Mouse (Mus musculus) kidney, embryonic 16.5 days (tissue): ENCODE data around the gene Tbc1d16. TPM values are rescaled to one million over a fixed set of nuclear protein-coding genes. Genes with fewer than 3 reads are reported as not detected.
"Not testable (repeated sequence)": the region's sequence is repeated elsewhere in the genome, so short reads cannot be mapped to it uniquely, and the experiment has no call there.

Experiments used
- ATAC-seq: fragments of 200-750 bp; cut with Nextera tagmentation; 2 replicates; pipeline ENCODE4 v1.8.0; 2017; ENCODE audit warnings: moderate TSS enrichment; ENCODE audit not compliant: low FRiP score, low TSS enrichment
- H3K27ac ChIP-seq: fragments of 300-500 bp; sonication (generic); 2 replicates; pipeline ENCODE4 v1.5.1; 2014; ENCODE audit warnings: low read length
- H3K27me3 ChIP-seq: fragments of 300-500 bp; sonication (generic); 2 replicates; pipeline ENCODE4 v1.6.1; 2014; ENCODE audit warnings: low read length, control low read depth, mixed read lengths; ENCODE audit not compliant: insufficient read depth
- H3K36me3 ChIP-seq: fragments of 300-500 bp; sonication (generic); 2 replicates; pipeline ENCODE4 v1.6.1; 2014; ENCODE audit warnings: low read length, control low read depth, mixed read lengths; ENCODE audit not compliant: insufficient read depth
- H3K4me1 ChIP-seq: fragments of 300-500 bp; sonication (generic); 2 replicates; pipeline ENCODE4 v1.6.1; 2014; ENCODE audit warnings: low read length, control low read depth, mixed read lengths; ENCODE audit not compliant: insufficient read depth
- H3K4me2 ChIP-seq: fragments of 300-500 bp; sonication (generic); replicated peaks from 2 replicates; pipeline ENCODE4 v1.6.1; 2014; ENCODE audit warnings: low read depth, low read length
- H3K4me3 ChIP-seq: fragments of 300-500 bp; sonication (generic); 2 replicates; pipeline ENCODE4 v1.5.1; 2014; ENCODE audit warnings: mild to moderate bottlenecking, low read length
- H3K9ac ChIP-seq: fragments of 300-500 bp; sonication (generic); replicated peaks from 2 replicates; pipeline ENCODE4 v1.6.1; 2014; ENCODE audit warnings: low read length
- H3K9me3 ChIP-seq: fragments of 300-500 bp; sonication (generic); 2 replicates; pipeline ENCODE4 v1.6.1; 2016; ENCODE audit warnings: low read length, control low read depth
- WGBS: fragments of 180-500 bp; shearing (Covaris S2); extraction: QIAGEN DNeasy Blood & Tissue Kit; methylation state at CpG from one replicate; pipeline ENCODE4 v1.1.7; 2014; 5-methylcytosine and 5-hydroxymethylcytosine counted together
- polyA plus RNA-seq: library from polyadenylated mRNA; unstranded; fragments of >200 nt; fragmentation: Nextera tagmentation; extraction: Ambion mirVana; gene quantifications from 2 replicates; pipeline ENCODE4 v1.2.1, GENCODE M21; 2015

The Tbc1d16 gene
- polyA plus RNA-seq, 1 experiment from 2014 or later: 12.3 TPM

DNA sequence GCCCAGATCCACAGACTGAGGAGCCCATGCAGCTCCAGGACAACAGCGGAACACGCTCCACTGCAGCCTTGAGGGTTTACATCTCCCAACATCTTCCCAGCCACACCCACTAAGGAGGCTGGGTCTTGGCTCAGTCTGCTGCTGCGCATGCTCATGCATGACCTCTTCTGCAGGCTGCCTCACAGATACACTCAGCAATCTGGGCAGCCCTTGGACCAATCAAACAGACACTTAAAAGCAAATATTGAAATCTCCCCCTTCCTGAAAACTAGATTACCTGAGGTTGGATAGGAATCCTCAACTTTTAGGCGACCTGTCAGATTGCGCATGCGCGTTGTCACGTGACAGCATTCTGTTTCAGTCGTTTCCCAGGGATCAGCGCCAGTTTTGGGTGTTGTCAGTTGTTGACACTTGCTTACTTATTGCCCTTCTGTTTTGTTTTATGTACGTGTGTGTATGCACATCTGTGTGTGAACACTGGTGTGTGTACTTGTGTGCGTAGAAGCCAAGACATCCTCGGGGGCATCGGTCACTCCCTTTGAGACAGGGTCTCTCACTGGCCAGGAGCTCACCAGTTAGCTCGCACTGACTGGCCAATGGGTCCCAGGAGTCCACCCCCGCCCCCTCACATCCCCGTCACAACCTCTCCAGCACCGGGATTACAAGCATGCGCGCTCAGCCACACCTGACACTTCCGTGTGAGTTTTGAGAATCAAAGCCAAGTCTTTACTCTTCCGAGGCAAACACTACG lies 30.4 kb upstream of the Tbc1d16 start:
- Histone ChIP-seq H3K27ac (peak overlapping the region; percentile 7; the same call in 1 of the 2 replicates), H3K36me3 (no peaks in the 10 kb centered on the region), H3K27me3 (no peaks in the 10 kb centered on the region), H3K4me3 (peak overlapping the region; percentile 20), H3K4me2 (peak overlapping the region; percentile 41), H3K4me1 (peaks cover 27% of the 10 kb centered on the region), H3K9me3 (no peaks in the 10 kb centered on the region), H3K9ac (peak overlapping the region; percentile 3; the same call in 1 of the 2 replicates)
- WGBS: 56% methylated on average over 23 of the region's 23 CpGs
- ATAC-seq: peak; percentile 78

DNA sequence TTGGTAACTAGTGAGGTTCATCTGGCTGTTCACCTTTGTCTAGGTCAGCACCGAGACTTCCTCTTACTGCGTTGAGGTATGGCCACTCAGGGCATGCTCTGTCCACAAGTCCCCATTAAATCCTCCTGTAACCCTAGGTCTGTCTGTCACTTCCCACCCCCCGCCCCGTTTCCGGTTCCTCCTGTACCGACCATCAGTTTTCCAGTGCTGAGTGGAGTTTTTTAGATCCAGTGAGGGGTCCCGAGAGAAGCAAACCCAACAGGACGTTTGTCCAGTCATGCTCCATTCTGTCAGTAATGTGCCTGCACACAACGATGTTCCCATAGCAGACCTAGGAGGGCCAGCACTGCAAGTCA lies 29.9 kb upstream of the Tbc1d16 start:
- peak overlapping the region; percentile 41 for H3K4me2 ChIP-seq
- peaks cover 30% of the 10 kb centered on the region for H3K4me1 ChIP-seq
- 49% methylated on average over 9 of the region's 9 CpGs for WGBS
- H3K27ac ChIP-seq: peak overlapping the region; percentile 7; the same call in 1 of the 2 replicates
- H3K9ac ChIP-seq: peak overlapping the region; percentile 3; the same call in 1 of the 2 replicates
- no peaks in the 10 kb centered on the region for H3K9me3 ChIP-seq
- H3K27me3 ChIP-seq: no peaks in the 10 kb centered on the region
- H3K36me3 ChIP-seq: no peaks in the 10 kb centered on the region
- peak overlapping the region; percentile 20 for H3K4me3 ChIP-seq
- peak; percentile 1; the same call in 1 of the 2 replicates for ATAC-seq

DNA sequence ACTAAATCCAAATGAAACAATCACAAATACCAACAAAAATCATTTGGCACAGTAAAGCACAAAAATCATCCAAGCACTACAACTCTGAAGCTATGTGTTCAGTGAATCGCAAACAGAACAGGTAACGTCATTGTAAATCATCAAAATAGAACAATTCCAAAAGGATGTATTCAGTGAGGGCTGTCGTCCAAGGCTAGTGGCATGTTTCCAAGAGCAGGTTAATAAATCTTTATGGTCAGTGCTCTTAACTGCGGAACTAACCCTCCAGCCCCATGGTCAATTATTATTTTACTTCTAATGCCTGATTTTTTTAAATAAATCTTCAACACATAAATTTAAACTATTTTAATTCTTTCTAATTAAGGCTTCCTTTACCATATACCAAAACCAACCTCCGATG lies 28.3 kb upstream of the Tbc1d16 start:
- peaks cover 45% of the 10 kb centered on the region for H3K4me1 ChIP-seq
- H3K36me3 ChIP-seq, H3K27me3 ChIP-seq, H3K9ac ChIP-seq, ATAC-seq, H3K9me3 ChIP-seq, H3K4me3 ChIP-seq, H3K4me2 ChIP-seq: not testable (repeated sequence)
- peak overlapping the region; percentile 62; the same call in 1 of the 2 replicates for H3K27ac ChIP-seq
- 31% methylated on average over 5 of the region's 5 CpGs for WGBS

DNA sequence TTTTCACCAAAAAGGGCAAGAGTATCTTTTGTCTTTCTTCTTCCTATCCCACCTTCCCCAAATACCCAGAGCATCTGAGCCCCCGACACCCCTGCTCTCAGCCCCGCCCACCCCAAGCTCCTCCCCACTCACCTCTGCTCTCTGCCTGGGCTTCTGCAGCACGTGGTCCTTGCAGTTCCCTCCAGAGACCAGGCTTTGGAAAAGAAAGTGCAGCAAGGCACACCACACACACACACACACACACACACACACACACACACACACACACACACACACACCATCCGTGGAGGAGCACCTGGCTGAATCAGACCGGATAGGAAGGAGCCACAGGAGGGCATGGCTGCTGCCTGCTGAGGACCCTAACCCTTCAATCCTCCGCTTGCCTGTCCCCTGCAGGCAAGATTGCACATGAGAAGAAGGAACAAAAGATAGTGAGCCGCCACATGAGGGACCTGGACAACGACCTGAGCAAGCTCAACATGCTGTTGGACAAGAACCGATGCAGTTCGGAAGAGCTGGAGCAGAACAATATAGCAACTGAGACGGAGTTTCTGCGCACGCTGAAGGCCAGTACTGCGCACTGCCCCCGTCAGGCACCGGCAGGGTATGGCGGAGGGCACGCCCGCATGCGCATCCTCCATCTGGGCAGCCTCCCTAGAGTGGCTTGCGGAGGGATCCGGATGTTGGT lies 24.7 kb upstream of the Tbc1d16 start:
- Histone ChIP-seq H3K27me3 (peaks cover 3% of the 10 kb centered on the region; the same call in 1 of the 2 replicates), H3K4me1 (peaks cover 48% of the 10 kb centered on the region), H3K27ac (no peak overlapping the region), H3K4me2 (peak overlapping the region; percentile 48), H3K9me3 (no peaks in the 10 kb centered on the region), H3K4me3 (0 out of 2 replicates have a peak overlapping the region, but pooled peaks have one; percentile 17), H3K36me3 (no peaks in the 10 kb centered on the region), H3K9ac (peak overlapping the region; percentile 44; the same call in 1 of the 2 replicates)
- 6% methylated on average over 22 of the region's 22 CpGs for WGBS
- ATAC-seq: peak; percentile 47

DNA sequence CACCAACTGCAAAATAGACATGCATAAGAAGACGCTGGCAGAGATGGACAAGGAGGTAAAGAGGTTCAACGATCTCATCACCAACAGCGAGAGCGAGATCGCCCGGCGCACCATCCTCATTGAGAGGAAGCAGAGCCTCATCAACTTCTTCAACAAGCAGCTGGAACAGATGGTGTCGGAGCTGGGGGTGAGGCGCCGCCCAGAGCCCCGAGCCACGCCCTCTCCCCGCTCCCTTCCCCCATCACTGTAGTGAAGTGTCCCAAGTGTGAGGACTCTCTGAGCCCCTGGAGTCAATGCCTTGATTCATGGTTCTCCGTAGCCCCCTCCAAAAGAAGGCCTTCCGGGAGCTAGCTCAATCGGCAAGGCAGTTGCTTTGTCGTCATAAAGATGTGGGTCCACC lies 22.7 kb upstream of the Tbc1d16 start:
- no peaks in the 10 kb centered on the region for H3K36me3 ChIP-seq
- 31% methylated on average over 17 of the region's 17 CpGs for WGBS
- H3K4me2 ChIP-seq: no peak overlapping the region
- no peak overlapping the region for H3K27ac ChIP-seq
- no peak overlapping the region for H3K9ac ChIP-seq
- peaks cover 31% of the 10 kb centered on the region for H3K4me1 ChIP-seq
- no peaks in the 10 kb centered on the region for H3K9me3 ChIP-seq
- ATAC-seq: no peak
- no peak overlapping the region for H3K4me3 ChIP-seq
- H3K27me3 ChIP-seq: peaks cover 3% of the 10 kb centered on the region; the same call in 1 of the 2 replicates

DNA sequence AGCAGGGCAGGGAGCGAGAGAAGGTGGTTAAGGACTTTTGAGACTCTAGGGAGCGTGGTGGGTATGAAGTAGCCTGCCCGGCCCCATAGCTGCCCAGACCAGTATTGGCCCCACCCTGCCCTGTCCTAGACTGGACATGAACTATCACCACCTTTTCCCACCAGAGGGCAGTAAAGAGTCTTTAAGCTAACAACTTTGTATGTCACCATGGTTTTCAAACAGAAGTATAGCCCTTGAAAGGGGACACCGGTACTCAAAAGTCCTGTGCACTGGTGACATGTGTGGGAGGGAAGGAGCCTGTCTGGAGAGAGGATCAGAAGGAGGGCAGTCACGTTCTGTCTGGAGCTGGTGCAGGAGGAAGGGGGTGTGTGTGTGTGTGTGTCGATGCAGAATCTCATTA lies 20.7 kb upstream of the Tbc1d16 start:
- Histone ChIP-seq H3K36me3 (no peaks in the 10 kb centered on the region), H3K27me3 (peaks cover 3% of the 10 kb centered on the region; the same call in 1 of the 2 replicates), H3K4me2 (no peak overlapping the region), H3K4me1 (peaks cover 31% of the 10 kb centered on the region), H3K27ac (no peak overlapping the region), H3K4me3 (no peak overlapping the region), H3K9ac (no peak overlapping the region), H3K9me3 (no peaks in the 10 kb centered on the region)
- WGBS: 16% methylated on average over 6 of the region's 6 CpGs
- peak; percentile 73 for ATAC-seq

DNA sequence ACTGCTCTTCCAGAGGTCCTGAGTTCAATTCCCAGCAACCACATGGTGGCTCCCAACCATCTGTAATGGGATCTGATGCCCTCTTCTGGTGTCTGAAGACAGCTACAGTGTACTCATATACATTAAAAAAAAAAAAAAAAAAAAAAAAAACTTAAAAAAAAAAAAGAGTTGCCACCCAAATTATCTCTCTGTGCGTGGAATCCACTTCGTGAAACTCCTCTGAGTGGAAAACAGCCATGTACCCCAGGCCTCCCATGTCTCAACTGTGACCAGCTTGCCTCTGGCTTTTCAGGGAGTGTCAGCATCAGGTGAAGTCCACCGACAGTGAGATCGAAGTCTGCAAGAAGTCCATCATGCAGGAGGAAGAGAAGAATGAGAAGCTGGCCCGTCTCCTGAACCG lies 17.2 kb upstream of the Tbc1d16 start:
- not testable (repeated sequence) for H3K27ac ChIP-seq, H3K9ac ChIP-seq, H3K4me2 ChIP-seq, H3K9me3 ChIP-seq, H3K4me1 ChIP-seq, H3K4me3 ChIP-seq, H3K27me3 ChIP-seq, ATAC-seq, H3K36me3 ChIP-seq
- WGBS: 96% methylated on average over 6 of the region's 6 CpGs

DNA sequence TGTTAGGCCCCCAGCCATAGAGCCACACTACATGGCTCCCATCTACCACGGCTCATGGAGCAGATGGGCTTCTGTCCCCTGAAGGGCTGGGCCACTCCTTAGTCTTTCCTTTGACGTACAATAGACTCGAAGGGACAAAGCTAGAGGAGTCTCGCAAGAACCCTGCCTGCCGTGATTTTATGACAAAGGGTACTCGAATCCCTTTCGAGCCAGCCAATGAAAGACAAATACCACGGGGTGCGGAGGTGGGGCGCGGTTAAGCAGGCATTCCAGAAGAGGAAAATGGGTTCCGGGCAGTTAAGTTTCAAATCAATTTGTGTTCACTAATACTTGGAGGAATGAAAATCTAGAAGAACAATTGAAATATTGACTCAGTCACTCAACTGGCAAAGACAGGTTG lies 11.2 kb upstream of the Tbc1d16 start:
- 59% methylated on average over 12 of the region's 12 CpGs for WGBS
- ATAC-seq: no peak
- H3K27me3 ChIP-seq: no peaks in the 10 kb centered on the region
- peaks cover 15% of the 10 kb centered on the region for H3K4me1 ChIP-seq
- no peaks in the 10 kb centered on the region for H3K36me3 ChIP-seq
- H3K9ac ChIP-seq: no peak overlapping the region
- H3K4me2 ChIP-seq: 0 out of 2 replicates have a peak overlapping the region, but pooled peaks have one; percentile 1
- H3K27ac ChIP-seq: no peak overlapping the region
- H3K4me3 ChIP-seq: no peak overlapping the region
- peaks cover 5% of the 10 kb centered on the region; the same call in 1 of the 2 replicates for H3K9me3 ChIP-seq

DNA sequence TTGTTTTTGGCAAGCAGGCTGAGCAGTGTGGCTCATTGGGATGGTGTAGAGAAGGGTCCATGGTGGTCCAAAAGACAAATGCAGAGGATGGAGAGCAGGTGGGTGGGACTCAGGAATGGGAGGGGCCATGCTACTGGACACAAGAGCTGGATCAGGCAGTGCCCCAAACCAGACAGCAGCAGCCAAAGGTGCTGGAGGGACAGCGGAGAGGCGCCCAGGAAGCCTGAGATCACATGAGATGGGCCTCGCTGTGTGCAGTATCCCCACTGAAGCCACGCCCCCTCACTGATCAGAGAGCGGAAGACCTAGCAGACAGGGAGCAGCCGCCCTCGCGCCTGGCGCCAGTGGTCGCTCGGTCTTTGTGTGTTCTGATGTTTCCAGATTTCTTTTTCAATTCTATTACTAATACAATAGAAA lies 10.0 kb upstream of the Tbc1d16 start:
- WGBS: 7% methylated on average over 11 of the region's 11 CpGs
- ATAC-seq: peak; percentile 71

More for the DNA sequence above, 10.0 kb upstream of the Tbc1d16 start:
- no peak overlapping the region for H3K9ac ChIP-seq
- no peaks in the 10 kb centered on the region for H3K36me3 ChIP-seq
- peak overlapping the region; percentile 19 for H3K4me3 ChIP-seq
- H3K4me2 ChIP-seq: peak overlapping the region; percentile 56
- H3K9me3 ChIP-seq: peaks cover 4% of the 10 kb centered on the region; the same call in 1 of the 2 replicates
- no peak overlapping the region; the same call in 1 of the 2 replicates for H3K27ac ChIP-seq
- peaks cover 15% of the 10 kb centered on the region for H3K4me1 ChIP-seq
- no peaks in the 10 kb centered on the region for H3K27me3 ChIP-seq
